Mouse (Mus musculus) A20 (cell line): ENCODE data around the gene Ces4a.
"Not testable (repeated sequence)": the region's sequence is repeated elsewhere in the genome, so short reads cannot be mapped to it uniquely, and the experiment has no call there.

ENCODE experiments used
- DNase-seq: peaks from one replicate; pipeline ENCODE4 v3.0.0-alpha.2; 2011; ENCODE audit warnings: low read depth, low spot score

The Ces4a gene

GRCm38 (mm10) chr8:105131509-105131908 lies at the start of gene Ces4a:
TSS of gene Ces4a (plus strand) at chr8:105131800.
- DNase-seq: no peak

- DNase-seq: no peak
Measured at GRCm38 (mm10) chr8:105083449-105084050, 48.0 kb upstream of the Ces4a start, which contains the start of gene Ces3b. TSS of gene Ces3b (plus strand) at chr8:105083753.

- DNase-seq: not testable (repeated sequence)
Measured at GRCm38 (mm10) chr8:105088166-105088565, 43.4 kb upstream of the Ces4a start.

GRCm38 (mm10) chr8:105088581-105088980 lies 43.0 kb upstream of the Ces4a start:
- no peak for DNase-seq

GRCm38 (mm10) chr8:105093992-105094391 lies 37.6 kb upstream of the Ces4a start:
- DNase-seq: no peak

- DNase-seq: not testable (repeated sequence)
Measured at GRCm38 (mm10) chr8:105102101-105102785, 29.4 kb upstream of the Ces4a start.

- not testable (repeated sequence) for DNase-seq
Measured at GRCm38 (mm10) chr8:105103701-105104100, 27.9 kb upstream of the Ces4a start.

- DNase-seq: peak; percentile 4
Measured at GRCm38 (mm10) chr8:105104220-105104619, 27.4 kb upstream of the Ces4a start.

GRCm38 (mm10) chr8:105129864-105130263 lies 1.7 kb upstream of the Ces4a start:
- DNase-seq: no peak

- peak; percentile 58 for DNase-seq
Measured at GRCm38 (mm10) chr8:105138423-105138822, 6.8 kb downstream of the Ces4a start.

- no peak for DNase-seq
Measured at GRCm38 (mm10) chr8:105142395-105142794, 10.8 kb downstream of the Ces4a start.

GRCm38 (mm10) chr8:105151654-105152053 lies 20.1 kb downstream of the Ces4a start:
- DNase-seq: no peak

GRCm38 (mm10) chr8:105152623-105153398 lies 21.2 kb downstream of the Ces4a start:
- DNase-seq: no peak

- DNase-seq: no peak
Measured at GRCm38 (mm10) chr8:105154316-105154715, 22.7 kb downstream of the Ces4a start.

- no peak for DNase-seq
Measured at GRCm38 (mm10) chr8:105155091-105155745, 23.6 kb downstream of the Ces4a start.

- DNase-seq: peak; percentile 73
Measured at GRCm38 (mm10) chr8:105157555-105157954, 26.0 kb downstream of the Ces4a start.

GRCm38 (mm10) chr8:105158084-105158483 lies 26.5 kb downstream of the Ces4a start:
- peak; percentile 29 for DNase-seq

- no peak for DNase-seq
Measured at GRCm38 (mm10) chr8:105161121-105161652, 29.6 kb downstream of the Ces4a start.

- no peak for DNase-seq
Measured at GRCm38 (mm10) chr8:105164272-105164902, 32.8 kb downstream of the Ces4a start.

- no peak for DNase-seq
Measured at GRCm38 (mm10) chr8:105165191-105165590, 33.6 kb downstream of the Ces4a start.

GRCm38 (mm10) chr8:105167116-105167515 lies 35.5 kb downstream of the Ces4a start:
- no peak for DNase-seq
